Mouse (Mus musculus) spleen, adult 2 months (tissue): Measurements from ENCODE around the gene Cblb. TPM values are rescaled to one million over a fixed set of nuclear protein-coding genes. Genes with fewer than 3 reads are reported as not detected.

Experiments used
- DNase-seq, 2 experiments: peaks; one replicate each; pipeline versions ENCODE4 v3.0.0 to v3.0.0-alpha.2; 2012 to 2021; ENCODE audit warnings: low spot score in 2 of 2, low read depth in 1 of 2
- H3K27ac ChIP-seq: fragments of 200-500 bp; 2 replicates; pipeline ENCODE4 v1.5.1; 2012; ENCODE audit warnings: low read length, inconsistent platforms; ENCODE audit not compliant: insufficient read depth
- H3K27me3 ChIP-seq: fragments of 200-500 bp; 2 replicates; pipeline ENCODE4 v1.6.1; 2012; ENCODE audit warnings: mild to moderate bottlenecking, moderate library complexity, low read length, inconsistent platforms; ENCODE audit not compliant: control insufficient read depth, insufficient read depth
- H3K36me3 ChIP-seq: fragments of 200-500 bp; 2 replicates; pipeline ENCODE4 v1.6.1; 2012; ENCODE audit warnings: mild to moderate bottlenecking, low read length, inconsistent platforms; ENCODE audit not compliant: control insufficient read depth, insufficient read depth
- H3K4me1 ChIP-seq: fragments of 200-500 bp; 2 replicates; pipeline ENCODE4 v1.6.1; 2011; ENCODE audit warnings: inconsistent platforms; ENCODE audit not compliant: control insufficient read depth, insufficient read depth, insufficient read length
- H3K4me3 ChIP-seq: fragments of 200-500 bp; 2 replicates; pipeline ENCODE4 v1.5.1; 2011; ENCODE audit warnings: mild to moderate bottlenecking, inconsistent platforms; ENCODE audit not compliant: insufficient read depth, insufficient read length; ENCODE audit errors: extremely low read depth
- CTCF ChIP-seq: fragments of 200-500 bp; IDR thresholded peaks from 2 replicates; pipeline ENCODE4 v1.5.1; 2011; ENCODE audit warnings: mild to moderate bottlenecking, inconsistent platforms; ENCODE audit not compliant: insufficient read depth, insufficient read length, insufficient replicate concordance; ENCODE audit errors: extremely low read depth
- POLR2A ChIP-seq: fragments of 200-500 bp; IDR thresholded peaks from 2 replicates; pipeline ENCODE4 v1.6.1; 2011; ENCODE audit warnings: low read depth, low read length, inconsistent platforms
- WGBS: fragments of 180-500 bp; shearing (Covaris S2); methylation state at CpG from one replicate; pipeline ENCODE4 v1.1.7; 2018; 5-methylcytosine and 5-hydroxymethylcytosine counted together
- polyA plus RNA-seq: library from polyadenylated mRNA; depleted of rRNA; stranded (reverse); fragments of >200 nt; gene quantifications from 2 replicates; pipeline ENCODE4 v1.2.3, GENCODE M21; 2012

The Cblb gene
- polyA plus RNA-seq, 1 experiment: 18.1 TPM

GRCm38 (mm10) chr16:52210844-52211606 lies 180.0 kb downstream of the Cblb start:
- Histone ChIP-seq H3K4me3 (no peak overlapping the region), H3K27me3 (no peaks in the 10 kb centered on the region), H3K27ac (no peak overlapping the region), H3K4me1 (no peaks in the 10 kb centered on the region), H3K36me3 (peaks cover 5% of the 10 kb centered on the region; the same call in 1 of the 2 replicates)
- TF ChIP-seq POLR2A (no peak), CTCF (no peak)
- WGBS: 91% methylated on average over 8 of the region's 8 CpGs
- no peak for DNase-seq

- TF ChIP-seq POLR2A: no peak
- no peak for TF ChIP-seq CTCF
- peak in 1 of 2 experiments; percentile 10 for DNase-seq
- Histone ChIP-seq H3K4me3 (no peak overlapping the region), H3K27me3 (no peaks in the 10 kb centered on the region), H3K4me1 (no peaks in the 10 kb centered on the region), H3K36me3 (no peaks in the 10 kb centered on the region), H3K27ac (no peak overlapping the region)
- 26% methylated on average over 2 of the region's 2 CpGs for WGBS
These were observed 188.0 kb downstream of the Cblb start for GRCm38 (mm10) chr16:52219069-52219468.

DNA sequence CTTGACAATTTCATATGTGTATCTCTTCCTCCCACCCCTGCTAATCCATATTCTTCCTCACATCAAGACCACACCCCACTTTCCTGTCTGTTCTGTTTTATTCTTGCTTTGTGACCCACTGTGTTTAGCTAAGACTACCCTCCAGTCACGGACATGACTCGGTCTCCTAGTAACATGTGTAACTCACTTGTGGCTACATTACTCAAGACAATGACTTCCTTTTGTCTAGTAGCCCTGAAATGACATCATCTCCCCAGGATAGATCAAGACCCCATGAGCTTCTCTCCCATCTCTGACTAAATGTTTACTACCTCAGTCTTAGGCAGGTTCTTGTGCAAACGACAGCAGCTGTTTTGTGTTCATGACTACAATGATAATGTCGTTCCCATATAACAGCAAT lies 191.9 kb downstream of the Cblb start:
- Histone ChIP-seq H3K36me3 (no peaks in the 10 kb centered on the region), H3K4me1 (no peaks in the 10 kb centered on the region), H3K27me3 (no peaks in the 10 kb centered on the region), H3K4me3 (no peak overlapping the region), H3K27ac (no peak overlapping the region)
- no peak for DNase-seq
- 78% methylated on average over 4 of the region's 4 CpGs for WGBS
- TF ChIP-seq POLR2A: no peak

DNA sequence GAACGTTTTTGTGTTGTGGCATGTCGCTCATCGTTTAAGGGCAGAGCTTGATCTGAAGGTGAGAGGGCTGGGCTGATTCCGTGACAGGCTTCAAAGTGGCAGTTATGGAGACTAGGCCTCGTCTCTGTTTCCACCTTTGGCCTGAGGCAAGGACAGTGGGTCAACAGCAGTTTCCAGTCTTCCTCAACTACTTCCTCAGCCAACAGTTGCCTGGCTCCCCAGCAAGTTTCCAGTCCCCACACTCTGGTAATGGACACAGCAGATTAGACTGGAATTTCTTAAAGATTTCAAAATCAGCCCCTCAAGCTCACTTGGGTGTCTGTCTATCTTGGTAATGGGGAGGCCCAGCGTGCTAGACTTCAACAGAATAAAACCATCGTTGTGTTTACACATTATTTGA lies 198.4 kb downstream of the Cblb start:
- Histone ChIP-seq H3K4me1 (no peaks in the 10 kb centered on the region), H3K27ac (no peak overlapping the region), H3K4me3 (no peak overlapping the region), H3K36me3 (no peaks in the 10 kb centered on the region), H3K27me3 (no peaks in the 10 kb centered on the region)
- TF ChIP-seq POLR2A (no peak), CTCF (no peak)
- DNase-seq: no peak
- 85% methylated on average over 7 of the region's 7 CpGs for WGBS

- no peaks in the 10 kb centered on the region for H3K36me3 ChIP-seq
- no peaks in the 10 kb centered on the region for H3K4me1 ChIP-seq
- no peak overlapping the region for H3K27ac ChIP-seq
- H3K4me3 ChIP-seq: no peak overlapping the region
- no peak for TF ChIP-seq POLR2A
- no peak for TF ChIP-seq CTCF
- DNase-seq: no peak
- H3K27me3 ChIP-seq: no peaks in the 10 kb centered on the region
- 34% methylated on average over 2 of the region's 2 CpGs for WGBS
These were observed 198.9 kb downstream of the Cblb start for GRCm38 (mm10) chr16:52229930-52230329.

- Histone ChIP-seq H3K27ac (no peak overlapping the region), H3K4me1 (no peaks in the 10 kb centered on the region), H3K27me3 (no peaks in the 10 kb centered on the region), H3K36me3 (no peaks in the 10 kb centered on the region), H3K4me3 (no peak overlapping the region)
- no peak for DNase-seq
- no peak for TF ChIP-seq POLR2A
- no peak for TF ChIP-seq CTCF
- WGBS: 87% methylated on average over 2 of the region's 2 CpGs
These were observed 211.1 kb downstream of the Cblb start for GRCm38 (mm10) chr16:52242144-52242543.

DNA sequence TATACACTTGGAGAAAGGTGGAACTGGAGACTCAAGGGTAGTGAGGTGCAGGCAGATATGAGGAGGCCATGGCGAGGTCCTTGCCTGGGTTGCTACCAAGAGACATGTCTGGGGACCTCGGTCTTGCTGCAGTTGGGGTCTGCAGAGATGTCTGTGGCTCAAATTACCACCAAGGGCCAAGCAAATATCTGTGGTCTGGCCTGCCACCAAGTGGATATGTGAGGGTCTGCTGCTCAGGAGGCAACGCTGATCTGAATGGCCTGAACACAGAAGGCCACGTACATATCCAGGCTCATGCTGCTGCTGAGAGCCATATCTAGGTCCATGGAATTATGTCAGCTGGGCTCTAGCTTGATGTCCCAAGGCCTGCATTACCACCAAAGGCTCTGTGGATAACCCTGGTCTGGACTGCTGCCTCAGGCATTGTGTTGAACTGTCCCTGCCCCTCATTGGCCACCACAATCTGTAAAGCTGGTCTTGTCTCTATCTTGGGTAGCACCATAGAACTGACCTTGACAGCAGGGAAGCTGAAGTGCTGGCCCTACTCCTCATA lies 212.5 kb downstream of the Cblb start:
- H3K27ac ChIP-seq: no peak overlapping the region
- WGBS: 91% methylated on average over 4 of the region's 4 CpGs
- no peak overlapping the region for H3K4me3 ChIP-seq
- no peaks in the 10 kb centered on the region for H3K27me3 ChIP-seq
- H3K4me1 ChIP-seq: no peaks in the 10 kb centered on the region
- no peaks in the 10 kb centered on the region for H3K36me3 ChIP-seq
- DNase-seq: no peak
- TF ChIP-seq CTCF: no peak
- no peak for TF ChIP-seq POLR2A
